Mouse (Mus musculus): ENCODE measurements at regions not wholly inside any gene's neighbourhood (a gene's known extent, or its start where the extent isn't known, plus 50 kb on each side); places are given as distances from the start of the nearest gene placed in this dataset.

- Histone ChIP-seq H3K4me1 (no peaks in the 10 kb centered on the region), H3K9me3 (no peaks in the 10 kb centered on the region), H3K27me3 (ENCODE audit: insufficient read depth, poor library complexity, severe bottlenecking) (no peaks in the 10 kb centered on the region), H3K27ac (no peak overlapping the region), H3K36me3 (no peaks in the 10 kb centered on the region), H3K4me3 (no peak overlapping the region)
- no peak for DNase-seq (ENCODE audit: low spot score)
- WGBS = 78% methylated on average over 11 of the region's 11 CpGs
Measured at GRCm38 (mm10) chr19:14681306-14681705, 83.5 kb upstream of the Tle4 start.

- Histone ChIP-seq H3K27ac (no peak overlapping the region), H3K36me3 (no peaks in the 10 kb centered on the region), H3K9me3 (no peaks in the 10 kb centered on the region), H3K27me3 (ENCODE audit: insufficient read depth, poor library complexity, severe bottlenecking) (no peaks in the 10 kb centered on the region), H3K4me3 (no peak overlapping the region), H3K4me1 (no peaks in the 10 kb centered on the region)
- WGBS = 79% methylated on average over 2 of the region's 2 CpGs
- no peak for DNase-seq (ENCODE audit: low spot score)
Measured at GRCm38 (mm10) chr19:14679776-14680175, 81.9 kb upstream of the Tle4 start.

GRCm38 (mm10) chr19:14678584-14678983, 80.7 kb upstream of the Tle4 start:
- no peaks in the 10 kb centered on the region for H3K27me3 ChIP-seq (ENCODE audit: insufficient read depth, poor library complexity, severe bottlenecking)
- DNase-seq (ENCODE audit: low spot score) = no peak
- H3K9me3 ChIP-seq = no peaks in the 10 kb centered on the region
- 84% methylated on average over 4 of the region's 4 CpGs for WGBS
- H3K36me3 ChIP-seq = no peaks in the 10 kb centered on the region
- no peak overlapping the region for H3K27ac ChIP-seq
- H3K4me1 ChIP-seq = no peaks in the 10 kb centered on the region
- H3K4me3 ChIP-seq = no peak overlapping the region

- Histone ChIP-seq H3K27ac (no peak overlapping the region), H3K36me3 (no peaks in the 10 kb centered on the region), H3K4me3 (no peak overlapping the region), H3K9me3 (no peaks in the 10 kb centered on the region), H3K4me1 (no peaks in the 10 kb centered on the region), H3K27me3 (ENCODE audit: insufficient read depth, poor library complexity, severe bottlenecking) (no peaks in the 10 kb centered on the region)
- no peak for DNase-seq (ENCODE audit: low spot score)
- WGBS = 63% methylated on average over 2 of the region's 2 CpGs
Measured at GRCm38 (mm10) chr19:14676929-14677328, 79.1 kb upstream of the Tle4 start.

- no peak for DNase-seq (ENCODE audit: low spot score)
- Histone ChIP-seq H3K36me3 (no peaks in the 10 kb centered on the region), H3K4me1 (no peaks in the 10 kb centered on the region), H3K4me3 (no peak overlapping the region), H3K27ac (no peak overlapping the region), H3K9me3 (no peaks in the 10 kb centered on the region), H3K27me3 (ENCODE audit: insufficient read depth, poor library complexity, severe bottlenecking) (no peaks in the 10 kb centered on the region)
Measured at GRCm38 (mm10) chr19:14670821-14671104, 72.9 kb upstream of the Tle4 start.

GRCm38 (mm10) chr19:14670078-14670820, 72.4 kb upstream of the Tle4 start:
- Histone ChIP-seq H3K27ac (no peak overlapping the region), H3K27me3 (ENCODE audit: insufficient read depth, poor library complexity, severe bottlenecking) (no peaks in the 10 kb centered on the region), H3K4me3 (no peak overlapping the region), H3K4me1 (no peaks in the 10 kb centered on the region), H3K36me3 (no peaks in the 10 kb centered on the region), H3K9me3 (no peaks in the 10 kb centered on the region)
- 67% methylated on average over 12 of the region's 13 CpGs for WGBS
- DNase-seq (ENCODE audit: low spot score) = no peak

GRCm38 (mm10) chr19:14668512-14669181, 70.8 kb upstream of the Tle4 start:
- Histone ChIP-seq H3K36me3 (no peaks in the 10 kb centered on the region), H3K4me3 (no peak overlapping the region), H3K9me3 (no peaks in the 10 kb centered on the region), H3K27me3 (ENCODE audit: insufficient read depth, poor library complexity, severe bottlenecking) (no peaks in the 10 kb centered on the region), H3K27ac (no peak overlapping the region), H3K4me1 (no peaks in the 10 kb centered on the region)
- 71% methylated on average over 4 of the region's 4 CpGs for WGBS
- DNase-seq (ENCODE audit: low spot score) = no peak

GRCm38 (mm10) chr19:14664682-14665417, 67.0 kb upstream of the Tle4 start:
- H3K36me3 ChIP-seq = no peaks in the 10 kb centered on the region
- no peaks in the 10 kb centered on the region for H3K27me3 ChIP-seq (ENCODE audit: insufficient read depth, poor library complexity, severe bottlenecking)
- 82% methylated on average over 3 of the region's 3 CpGs for WGBS

GRCm38 (mm10) chr19:14664096-14664586, 66.3 kb upstream of the Tle4 start:
- Histone ChIP-seq H3K36me3 (no peaks in the 10 kb centered on the region), H3K4me3 (no peak overlapping the region), H3K4me1 (no peaks in the 10 kb centered on the region), H3K27me3 (ENCODE audit: insufficient read depth, poor library complexity, severe bottlenecking) (no peaks in the 10 kb centered on the region), H3K27ac (no peak overlapping the region), H3K9me3 (no peaks in the 10 kb centered on the region)
- DNase-seq (ENCODE audit: low spot score) = no peak
- 49% methylated on average over 2 of the region's 2 CpGs for WGBS

More at GRCm38 (mm10) chr19:14664682-14665417, 67.0 kb upstream of the Tle4 start:
- no peak for DNase-seq (ENCODE audit: low spot score)
- H3K9me3 ChIP-seq = no peaks in the 10 kb centered on the region
- H3K4me3 ChIP-seq = no peak overlapping the region
- H3K27ac ChIP-seq = no peak overlapping the region
- H3K4me1 ChIP-seq = no peaks in the 10 kb centered on the region

GRCm38 (mm10) chr19:14663350-14663749, 65.5 kb upstream of the Tle4 start:
- Histone ChIP-seq H3K4me3 (no peak overlapping the region), H3K9me3 (no peaks in the 10 kb centered on the region), H3K27ac (no peak overlapping the region), H3K4me1 (no peaks in the 10 kb centered on the region), H3K36me3 (no peaks in the 10 kb centered on the region), H3K27me3 (ENCODE audit: insufficient read depth, poor library complexity, severe bottlenecking) (no peaks in the 10 kb centered on the region)
- DNase-seq (ENCODE audit: low spot score) = no peak
- WGBS = 71% methylated on average over 4 of the region's 4 CpGs

- no peak for DNase-seq (ENCODE audit: low spot score)
- Histone ChIP-seq H3K4me1 (peaks cover 3% of the 10 kb centered on the region; the same call in 1 of the 2 replicates), H3K4me3 (no peak overlapping the region), H3K27ac (no peak overlapping the region), H3K9me3 (no peaks in the 10 kb centered on the region), H3K36me3 (no peaks in the 10 kb centered on the region), H3K27me3 (ENCODE audit: insufficient read depth, poor library complexity, severe bottlenecking) (no peaks in the 10 kb centered on the region; the same call in 1 of the 2 replicates)
- 49% methylated on average over 4 of the region's 4 CpGs for WGBS
Measured at GRCm38 (mm10) chr19:14659725-14660124, 61.9 kb upstream of the Tle4 start.

- Histone ChIP-seq H3K36me3 (no peaks in the 10 kb centered on the region), H3K9me3 (no peaks in the 10 kb centered on the region), H3K27ac (no peak overlapping the region), H3K27me3 (ENCODE audit: insufficient read depth, poor library complexity, severe bottlenecking) (no peaks in the 10 kb centered on the region; the same call in 1 of the 2 replicates), H3K4me3 (no peak overlapping the region), H3K4me1 (peaks cover 3% of the 10 kb centered on the region; the same call in 1 of the 2 replicates)
- no peak for DNase-seq (ENCODE audit: low spot score)
- 85% methylated on average over 2 of the region's 2 CpGs for WGBS
Measured at GRCm38 (mm10) chr19:14658479-14658878, 60.6 kb upstream of the Tle4 start.

- Histone ChIP-seq H3K4me1 (peaks cover 3% of the 10 kb centered on the region; the same call in 1 of the 2 replicates), H3K36me3 (no peaks in the 10 kb centered on the region), H3K27me3 (ENCODE audit: insufficient read depth, poor library complexity, severe bottlenecking) (no peaks in the 10 kb centered on the region; the same call in 1 of the 2 replicates), H3K27ac (no peak overlapping the region), H3K9me3 (no peaks in the 10 kb centered on the region), H3K4me3 (no peak overlapping the region)
- DNase-seq (ENCODE audit: low spot score) = no peak
- WGBS = 62% methylated on average over 2 of the region's 2 CpGs
Measured at GRCm38 (mm10) chr19:14656022-14656388, 58.2 kb upstream of the Tle4 start.
